Mouse (Mus musculus) midbrain, embryonic 10.5 days (tissue): ENCODE measurements around the gene Slc25a33. TPM values are rescaled to one million over a fixed set of nuclear protein-coding genes. Genes with fewer than 3 reads are reported as not detected.

ENCODE experiments used
- DNase-seq: peaks from one replicate; pipeline ENCODE4 v3.0.0-alpha.2; 2017; ENCODE audit warnings: low spot score
- H3K27ac ChIP-seq: fragments of 300-500 bp; sonication (generic); replicated peaks from 2 replicates; pipeline ENCODE4 v1.5.1; 2016; ENCODE audit warnings: mild to moderate bottlenecking
- H3K27me3 ChIP-seq: fragments of 300-500 bp; sonication (generic); 2 replicates; pipeline ENCODE4 v1.6.1; 2016; ENCODE audit warnings: low read depth, mild to moderate bottlenecking; ENCODE audit not compliant: poor library complexity, severe bottlenecking
- H3K36me3 ChIP-seq: fragments of 300-500 bp; sonication (generic); 2 replicates; pipeline ENCODE4 v1.6.1; 2016; ENCODE audit warnings: mild to moderate bottlenecking, moderate library complexity
- H3K4me1 ChIP-seq: fragments of 300-500 bp; sonication (generic); 2 replicates; pipeline ENCODE4 v1.6.1; 2016
- H3K4me3 ChIP-seq: fragments of 300-500 bp; sonication (generic); 2 replicates; pipeline ENCODE4 v1.5.1; 2016; ENCODE audit warnings: mild to moderate bottlenecking, moderate library complexity
- H3K9me3 ChIP-seq: fragments of 300-500 bp; sonication (generic); replicated peaks from 2 replicates; pipeline ENCODE4 v1.6.1; 2016; ENCODE audit warnings: mild to moderate bottlenecking
- WGBS: fragments of 180-500 bp; shearing (Covaris S2); methylation state at CpG from one replicate; pipeline ENCODE4 v1.1.7; 2016; 5-methylcytosine and 5-hydroxymethylcytosine counted together
- polyA plus RNA-seq: library from polyadenylated mRNA; unstranded; fragments of >200 nt; fragmentation: Nextera tagmentation; extraction: Ambion mirVana; gene quantifications from 2 replicates; pipeline ENCODE4 v1.2.1, GENCODE M21; 2016

The Slc25a33 gene
- polyA plus RNA-seq, 1 experiment from 2014 or later, result 18.0 TPM

- no peaks in the 10 kb centered on the region for H3K27me3 ChIP-seq
- H3K9me3 ChIP-seq, result no peaks in the 10 kb centered on the region
- 87% methylated on average over 8 of the region's 8 CpGs for WGBS
- H3K4me3 ChIP-seq, result no peak overlapping the region
- DNase-seq, result no peak
- H3K4me1 ChIP-seq, result peaks cover 40% of the 10 kb centered on the region
- no peak overlapping the region; the same call in 1 of the 2 replicates for H3K27ac ChIP-seq
- H3K36me3 ChIP-seq, result peaks cover 85% of the 10 kb centered on the region
These were observed 45.3 kb downstream of the Slc25a33 start for GRCm38 (mm10) chr4:149728810-149729209.

- H3K27me3 ChIP-seq, result no peaks in the 10 kb centered on the region
- WGBS, result 94% methylated on average over 5 of the region's 5 CpGs
- no peak overlapping the region for H3K4me3 ChIP-seq
- H3K9me3 ChIP-seq, result no peaks in the 10 kb centered on the region
- peaks cover 93% of the 10 kb centered on the region for H3K36me3 ChIP-seq
- no peak for DNase-seq
- H3K27ac ChIP-seq, result no peak overlapping the region
- H3K4me1 ChIP-seq, result peaks cover 32% of the 10 kb centered on the region
These were observed 46.4 kb downstream of the Slc25a33 start for GRCm38 (mm10) chr4:149727636-149728035.

- 79% methylated on average over 15 of the region's 15 CpGs for WGBS
- H3K27ac ChIP-seq, result no peak overlapping the region
- H3K27me3 ChIP-seq, result no peaks in the 10 kb centered on the region
These were observed 48.3 kb downstream of the Slc25a33 start for GRCm38 (mm10) chr4:149725661-149726350.

GRCm38 (mm10) chr4:149724916-149725470, 49.1 kb downstream of the Slc25a33 start:
- no peak overlapping the region for H3K27ac ChIP-seq
- peaks cover 99% of the 10 kb centered on the region for H3K36me3 ChIP-seq
- WGBS, result 94% methylated on average over 17 of the region's 17 CpGs
- no peak overlapping the region for H3K4me3 ChIP-seq
- peaks cover 19% of the 10 kb centered on the region for H3K4me1 ChIP-seq
- no peaks in the 10 kb centered on the region for H3K9me3 ChIP-seq
- no peaks in the 10 kb centered on the region for H3K27me3 ChIP-seq
- DNase-seq, result no peak

More at GRCm38 (mm10) chr4:149725661-149726350, 48.3 kb downstream of the Slc25a33 start:
- Histone ChIP-seq H3K36me3 (peaks cover 98% of the 10 kb centered on the region), H3K9me3 (no peaks in the 10 kb centered on the region), H3K4me3 (no peak overlapping the region), H3K4me1 (peaks cover 22% of the 10 kb centered on the region)
- peak; percentile 65 for DNase-seq

GRCm38 (mm10) chr4:149723855-149724731, 50.0 kb downstream of the Slc25a33 start:
- 0 out of 2 replicates have a peak overlapping the region, but pooled peaks have one; percentile 25 for H3K27ac ChIP-seq
- WGBS, result 78% methylated on average over 17 of the region's 17 CpGs
- no peak for DNase-seq
- H3K4me1 ChIP-seq, result peaks cover 19% of the 10 kb centered on the region; the same call in 1 of the 2 replicates
- peaks cover 99% of the 10 kb centered on the region for H3K36me3 ChIP-seq
- no peaks in the 10 kb centered on the region for H3K9me3 ChIP-seq
- H3K27me3 ChIP-seq, result no peaks in the 10 kb centered on the region
- H3K4me3 ChIP-seq, result no peak overlapping the region

GRCm38 (mm10) chr4:149723021-149723390, 51.1 kb downstream of the Slc25a33 start:
- no peaks in the 10 kb centered on the region for H3K27me3 ChIP-seq
- 91% methylated on average over 12 of the region's 12 CpGs for WGBS
- H3K9me3 ChIP-seq, result no peaks in the 10 kb centered on the region
- peaks cover 99% of the 10 kb centered on the region for H3K36me3 ChIP-seq
- no peak overlapping the region for H3K4me3 ChIP-seq
- peaks cover 19% of the 10 kb centered on the region; the same call in 1 of the 2 replicates for H3K4me1 ChIP-seq
- no peak overlapping the region for H3K27ac ChIP-seq
- DNase-seq, result no peak

GRCm38 (mm10) chr4:149722104-149723020, 51.7 kb downstream of the Slc25a33 start:
- Histone ChIP-seq H3K4me1 (peaks cover 19% of the 10 kb centered on the region; the same call in 1 of the 2 replicates), H3K36me3 (peaks cover 99% of the 10 kb centered on the region), H3K27me3 (no peaks in the 10 kb centered on the region), H3K9me3 (no peaks in the 10 kb centered on the region), H3K27ac (0 out of 2 replicates have a peak overlapping the region, but pooled peaks have one; percentile 4), H3K4me3 (no peak overlapping the region)
- no peak for DNase-seq
- WGBS, result 93% methylated on average over 24 of the region's 24 CpGs

- WGBS, result 93% methylated on average over 8 of the region's 8 CpGs
- DNase-seq, result no peak
- Histone ChIP-seq H3K36me3 (peaks cover 99% of the 10 kb centered on the region), H3K4me3 (no peak overlapping the region), H3K27me3 (no peaks in the 10 kb centered on the region), H3K4me1 (peaks cover 19% of the 10 kb centered on the region; the same call in 1 of the 2 replicates), H3K27ac (no peak overlapping the region), H3K9me3 (no peaks in the 10 kb centered on the region)
These were observed 52.9 kb downstream of the Slc25a33 start for GRCm38 (mm10) chr4:149721163-149721562.

GRCm38 (mm10) chr4:149719686-149720085, 54.4 kb downstream of the Slc25a33 start:
- Histone ChIP-seq H3K27me3 (no peaks in the 10 kb centered on the region), H3K36me3 (peaks cover 99% of the 10 kb centered on the region)
- DNase-seq, result no peak

GRCm38 (mm10) chr4:149714542-149714941, 59.5 kb downstream of the Slc25a33 start:
- no peak overlapping the region for H3K4me3 ChIP-seq
- DNase-seq, result no peak
- no peak overlapping the region for H3K27ac ChIP-seq
- H3K4me1 ChIP-seq, result peaks cover 21% of the 10 kb centered on the region
- peaks cover 50% of the 10 kb centered on the region for H3K36me3 ChIP-seq
- no peaks in the 10 kb centered on the region for H3K9me3 ChIP-seq
- H3K27me3 ChIP-seq, result no peaks in the 10 kb centered on the region
- WGBS, result 87% methylated on average over 3 of the region's 3 CpGs

More at GRCm38 (mm10) chr4:149719686-149720085, 54.4 kb downstream of the Slc25a33 start:
- Histone ChIP-seq H3K27ac (no peak overlapping the region), H3K4me3 (no peak overlapping the region), H3K4me1 (peaks cover 15% of the 10 kb centered on the region; the same call in 1 of the 2 replicates), H3K9me3 (no peaks in the 10 kb centered on the region)
- WGBS, result 88% methylated on average over 6 of the region's 6 CpGs

GRCm38 (mm10) chr4:149711955-149712354, 62.1 kb downstream of the Slc25a33 start:
- Histone ChIP-seq H3K9me3 (no peaks in the 10 kb centered on the region), H3K27ac (peak overlapping the region; percentile 65), H3K27me3 (no peaks in the 10 kb centered on the region), H3K36me3 (peaks cover 24% of the 10 kb centered on the region), H3K4me1 (peaks cover 21% of the 10 kb centered on the region), H3K4me3 (no peak overlapping the region)
- WGBS, result 21% methylated on average over 7 of the region's 7 CpGs
- DNase-seq, result peak; percentile 75

GRCm38 (mm10) chr4:149711485-149711884, 62.6 kb downstream of the Slc25a33 start:
- Histone ChIP-seq H3K36me3 (peaks cover 19% of the 10 kb centered on the region), H3K27ac (no peak overlapping the region), H3K4me3 (no peak overlapping the region), H3K4me1 (peaks cover 21% of the 10 kb centered on the region), H3K27me3 (no peaks in the 10 kb centered on the region), H3K9me3 (no peaks in the 10 kb centered on the region)
- WGBS, result 91% methylated on average over 5 of the region's 5 CpGs
- no peak for DNase-seq
